Mouse (Mus musculus): Measurements from ENCODE around the gene P2ry13.

P2ry13 gene

GRCm38 (mm10) chr3:59210727-59211126, at the start of gene P2ry13:
TSS of gene P2ry13 (minus strand) at chr3:59210882.
- no peak for DNase-seq (ENCODE audit: low spot score)

- DNase-seq (ENCODE audit: low spot score), result no peak
Observed at GRCm38 (mm10) chr3:59257740-59258664, 47.3 kb upstream of the P2ry13 start.

GRCm38 (mm10) chr3:59250454-59250853, 39.8 kb upstream of the P2ry13 start:
- DNase-seq (ENCODE audit: low spot score), result no peak

GRCm38 (mm10) chr3:59248031-59248430, 37.3 kb upstream of the P2ry13 start:
- DNase-seq (ENCODE audit: low spot score), result no peak

DNA sequence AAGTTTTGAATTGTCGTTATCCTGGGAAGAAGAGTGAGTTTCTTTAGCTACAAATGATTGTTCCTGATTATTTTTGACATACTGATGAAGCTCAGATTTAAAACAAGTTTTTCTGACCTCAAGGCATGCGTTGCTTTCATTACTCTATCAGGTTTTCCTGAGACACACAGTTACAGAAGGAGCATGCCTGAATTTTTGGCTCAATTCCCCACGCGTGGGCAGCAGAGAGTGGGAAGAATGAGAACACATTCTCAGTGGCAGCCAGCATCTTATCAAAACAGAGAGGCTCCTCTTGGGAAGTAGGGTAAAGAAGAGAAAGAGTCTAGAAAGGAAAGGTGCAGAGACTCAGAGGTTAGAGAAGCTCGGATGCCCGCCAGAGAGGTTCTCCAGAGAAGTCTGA, 32.7 kb upstream of the P2ry13 start:
- no peak for DNase-seq (ENCODE audit: low spot score)

GRCm38 (mm10) chr3:59234878-59235277, 24.2 kb upstream of the P2ry13 start:
- no peak for DNase-seq (ENCODE audit: low spot score)

DNA sequence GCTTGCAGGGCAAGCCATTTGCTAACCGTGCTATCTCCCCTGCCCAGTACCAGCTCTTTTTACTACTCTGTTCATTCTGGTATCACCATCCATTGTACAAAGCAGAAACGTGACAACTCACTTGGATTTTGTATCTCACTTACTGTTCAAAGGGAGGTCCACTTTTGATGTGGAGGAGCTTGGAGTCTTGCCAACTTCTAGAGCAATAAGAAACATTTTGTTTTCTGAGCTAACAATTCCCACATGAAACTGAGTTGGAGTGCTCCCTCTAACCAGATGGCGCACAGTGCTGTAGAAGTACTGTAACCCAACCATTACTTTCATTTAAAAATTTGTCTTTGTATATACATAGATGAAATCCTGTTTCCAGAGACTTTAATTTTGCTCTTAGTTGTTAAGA, 20.2 kb upstream of the P2ry13 start:
- no peak for DNase-seq (ENCODE audit: low spot score)

GRCm38 (mm10) chr3:59228730-59229551, 18.3 kb upstream of the P2ry13 start:
- DNase-seq (ENCODE audit: low spot score), result no peak

DNA sequence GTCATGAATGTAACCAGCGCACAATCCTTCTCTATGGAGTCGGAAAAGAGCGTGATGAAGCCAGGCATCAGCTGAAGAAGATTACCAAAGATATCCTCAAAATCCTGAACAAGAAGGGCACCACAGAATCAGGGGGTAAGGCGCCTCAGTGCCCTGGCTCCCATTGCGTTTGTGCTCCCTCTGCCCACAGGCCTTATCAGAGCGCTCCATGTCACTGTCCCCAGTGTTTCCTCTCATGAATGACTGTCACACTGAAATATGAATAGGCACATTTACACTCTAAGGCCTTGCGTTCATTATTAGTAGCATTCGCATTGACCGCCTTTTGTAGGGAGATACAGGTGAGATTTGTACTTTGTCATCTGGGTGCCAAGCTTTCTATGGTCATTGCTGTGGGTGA, 17.0 kb upstream of the P2ry13 start:
- no peak for DNase-seq (ENCODE audit: low spot score)

DNA sequence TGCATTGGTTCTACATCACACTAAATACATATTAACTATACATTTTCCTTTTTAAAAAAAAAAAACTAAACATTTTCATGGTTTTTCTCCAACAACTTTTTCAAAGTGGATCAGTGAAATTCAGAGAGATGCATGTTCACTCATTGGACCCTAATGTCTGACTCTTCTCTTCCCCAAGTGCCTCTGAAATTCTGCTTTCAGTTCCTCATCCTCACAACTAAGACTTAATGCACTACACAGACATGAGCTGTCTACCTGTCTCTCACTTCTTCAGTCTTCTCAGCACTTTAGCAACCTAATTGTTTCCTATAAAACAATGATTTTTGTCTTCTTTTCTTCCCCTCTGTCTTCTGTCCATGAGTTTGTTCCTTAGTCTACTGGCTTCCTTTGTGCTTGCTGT, 14.7 kb upstream of the P2ry13 start:
- no peak for DNase-seq (ENCODE audit: low spot score)

- DNase-seq (ENCODE audit: low spot score), result no peak
Observed at GRCm38 (mm10) chr3:59222303-59222702, 11.6 kb upstream of the P2ry13 start.

DNA sequence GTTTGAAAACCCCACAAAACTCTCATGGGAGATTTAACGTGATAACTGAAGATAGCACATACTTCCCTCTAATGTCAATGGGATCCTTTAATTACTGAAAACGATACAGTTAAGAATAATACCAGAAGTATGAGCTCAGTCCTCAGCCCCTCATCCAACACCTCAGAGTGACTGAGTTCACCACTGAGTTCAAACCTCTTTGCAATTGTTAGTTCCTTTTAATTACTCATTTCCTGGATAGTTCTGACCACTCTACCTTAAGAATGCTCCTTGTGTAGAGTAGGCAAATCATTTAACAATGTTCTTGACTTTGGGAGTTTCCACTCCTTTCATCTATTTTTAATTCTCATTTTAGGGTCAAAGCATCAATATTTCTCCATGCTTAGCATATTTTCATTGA, 8.6 kb upstream of the P2ry13 start:
- no peak for DNase-seq (ENCODE audit: low spot score)

GRCm38 (mm10) chr3:59217211-59217610, 6.5 kb upstream of the P2ry13 start:
- DNase-seq (ENCODE audit: low spot score), result no peak

DNA sequence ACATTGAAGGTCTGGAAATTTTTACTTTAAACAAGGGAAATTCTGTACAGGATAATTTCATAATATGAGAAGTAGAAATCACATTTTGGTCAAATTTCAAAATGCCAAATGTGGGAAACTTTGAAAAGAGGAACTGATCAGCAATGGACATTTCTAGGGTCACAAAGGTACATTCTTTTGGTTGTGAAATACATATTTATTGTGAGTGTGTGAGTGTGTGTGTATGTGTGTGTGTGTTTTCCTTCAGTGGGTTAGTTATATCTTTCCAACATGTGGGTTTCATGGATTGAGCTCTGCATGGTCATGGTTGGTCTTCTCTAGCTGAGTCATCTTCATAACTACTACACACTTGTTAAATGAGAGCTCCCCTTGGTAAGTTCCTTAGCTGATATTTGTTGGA, 1.7 kb upstream of the P2ry13 start:
- DNase-seq (ENCODE audit: low spot score), result no peak

- DNase-seq (ENCODE audit: low spot score), result no peak
Observed at GRCm38 (mm10) chr3:59211784-59212183, 1.1 kb upstream of the P2ry13 start.

DNA sequence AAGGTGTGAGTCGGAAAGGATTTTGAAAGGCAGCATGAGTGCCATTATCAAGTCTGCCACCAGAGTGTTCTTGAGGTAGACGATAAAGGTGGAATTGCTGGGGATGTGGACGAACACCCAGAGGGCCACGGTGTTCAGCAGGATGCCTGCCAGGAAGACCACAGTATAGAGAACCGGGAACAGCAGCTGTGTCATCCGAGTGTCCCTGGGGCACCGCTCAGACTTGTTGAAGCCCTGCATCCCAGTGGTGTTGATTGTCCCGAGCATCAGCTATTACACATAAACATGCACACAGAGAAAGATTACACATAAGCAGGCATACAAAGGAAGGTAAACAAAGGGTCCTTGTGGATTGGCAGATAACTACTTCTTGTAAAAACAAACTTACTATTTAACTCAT, 593 bp downstream of the P2ry13 start:
- DNase-seq (ENCODE audit: low spot score), result no peak

DNA sequence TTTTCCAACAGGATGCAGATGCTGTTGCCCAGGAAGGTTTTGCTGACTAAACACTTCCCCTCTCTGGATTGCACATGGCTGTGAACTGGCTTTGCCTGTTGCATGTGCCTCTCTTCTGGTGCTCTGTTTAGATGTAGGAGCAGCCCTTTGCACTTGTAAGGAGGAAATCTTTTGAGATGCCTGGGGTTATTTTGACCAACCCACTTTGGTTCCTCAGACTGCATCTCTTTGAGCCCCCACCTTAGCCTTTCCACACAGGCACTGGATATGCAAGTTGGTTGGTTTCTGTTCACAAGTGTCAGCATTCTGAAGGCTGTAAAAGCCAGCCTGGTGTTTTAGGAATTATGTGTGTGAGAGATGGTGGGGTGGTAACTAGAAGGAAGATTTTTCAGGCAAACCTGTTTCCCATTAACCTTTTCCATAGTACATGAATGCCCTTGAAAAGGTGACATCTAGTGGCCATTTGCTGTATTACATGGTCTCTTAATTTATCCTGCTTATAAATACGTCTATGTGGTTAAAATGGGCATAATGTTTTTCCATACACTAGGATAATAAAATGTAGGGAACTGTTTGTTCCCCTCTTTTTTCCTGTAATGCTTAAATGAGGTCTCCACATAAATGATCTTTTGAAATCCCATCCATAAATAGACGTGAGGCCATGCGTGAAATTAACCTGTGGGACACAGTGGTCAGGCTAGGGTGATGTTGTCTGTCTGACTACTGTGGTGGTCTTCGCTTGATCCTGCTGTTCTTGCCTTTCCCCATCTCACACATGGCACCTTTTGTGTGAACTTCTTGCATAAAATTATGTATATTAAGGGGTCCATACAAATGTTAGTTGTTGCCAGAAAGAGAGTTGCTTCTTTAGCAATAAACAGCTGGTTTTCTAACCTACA, 1.8 kb downstream of the P2ry13 start:
- no peak for DNase-seq (ENCODE audit: low spot score)

GRCm38 (mm10) chr3:59205941-59206340, 4.7 kb downstream of the P2ry13 start:
- no peak for DNase-seq (ENCODE audit: low spot score)

GRCm38 (mm10) chr3:59204719-59205503, 5.8 kb downstream of the P2ry13 start:
- DNase-seq (ENCODE audit: low spot score), result no peak

DNA sequence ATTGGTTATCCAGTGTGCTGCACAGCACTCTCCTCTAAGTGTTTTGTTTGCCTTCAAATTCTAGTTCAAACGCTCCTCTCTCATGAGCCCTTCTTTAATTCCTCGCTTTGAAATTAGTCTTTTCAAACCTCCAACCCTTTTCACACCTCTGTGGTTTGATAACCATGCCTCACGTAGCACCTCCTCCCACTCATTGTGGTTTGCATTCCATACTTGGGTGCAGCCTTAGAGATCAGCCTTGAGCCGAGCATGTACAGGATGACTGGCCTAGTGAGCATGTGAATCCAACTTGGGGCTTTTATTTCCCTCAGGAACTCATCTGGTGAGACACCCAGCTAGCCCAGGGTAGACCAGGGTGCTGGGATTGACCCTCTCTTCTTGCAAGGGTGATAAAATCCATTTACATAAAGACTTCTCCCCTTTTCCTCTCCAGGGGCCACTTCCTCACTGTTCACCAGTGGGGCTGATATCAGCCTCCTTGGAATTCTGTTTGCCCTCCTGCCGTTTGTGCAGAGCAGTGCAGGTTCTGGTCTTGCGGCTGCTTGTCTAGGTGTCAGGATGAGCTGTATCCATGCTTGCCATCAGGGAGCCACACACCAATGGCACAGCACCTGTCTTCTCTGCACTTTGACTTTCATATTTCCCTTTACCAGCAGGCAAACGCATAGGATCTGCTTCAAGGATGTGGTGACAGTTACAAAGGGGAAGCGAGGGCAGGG, 6.7 kb downstream of the P2ry13 start:
- no peak for DNase-seq (ENCODE audit: low spot score)
